Comparison of ENCODE assay signal across 8 mouse cellular contexts in the genomic region with DNA sequence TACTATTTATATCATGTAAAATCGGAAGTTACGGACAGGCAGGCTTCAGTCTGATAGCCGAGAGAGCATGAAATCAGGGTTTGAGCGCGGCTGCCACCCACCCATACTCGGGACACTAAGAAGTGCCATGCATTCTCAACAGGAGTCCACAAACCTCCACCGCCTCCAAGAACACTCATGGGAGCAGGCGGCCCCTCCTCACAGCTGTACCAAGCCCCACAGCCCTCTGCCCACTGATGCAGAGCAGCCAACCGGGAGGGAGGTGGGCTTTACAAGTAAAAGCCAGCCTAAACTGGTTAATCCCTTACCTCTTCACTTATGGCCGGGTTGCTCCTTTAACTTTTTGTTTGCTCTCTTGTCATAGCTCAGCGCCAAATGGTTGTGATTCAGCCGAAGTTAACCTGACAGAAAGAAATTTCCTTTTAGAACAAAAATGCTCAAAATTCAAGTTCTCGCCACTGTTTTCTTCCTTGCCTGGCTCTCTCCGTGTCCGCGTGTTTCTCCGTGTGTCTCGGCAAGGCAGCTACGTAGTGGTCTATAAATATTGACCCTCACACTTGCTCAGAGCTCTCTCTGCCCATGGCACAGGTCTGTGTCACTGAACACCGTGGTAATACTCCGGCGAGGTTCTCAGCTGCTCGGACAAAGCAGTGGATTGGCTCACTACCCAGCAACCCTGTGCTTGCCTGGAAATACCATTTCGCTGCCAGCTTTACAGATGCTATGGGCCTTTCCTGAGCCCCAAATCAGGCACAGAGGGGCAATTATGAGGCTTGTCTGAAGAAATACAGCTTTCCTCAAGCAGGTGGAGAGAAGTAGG.
A peak's percentile ranks its signal among the peaks of the same experiment; 100 is the strongest.
DNase-seq lines count a peak whose midpoint lies in the region; ATAC-seq lines count a peak whose summit lies in the region.

No protein-coding gene starts in this region.

- 77% methylated on average over 24 of the region's 24 CpGs for WGBS in stomach, embryonic 14.5 days
- 72% methylated on average over 24 of the region's 24 CpGs for WGBS in liver, embryonic 12.5 days (ENCODE audit: insufficient replicate concordance)

- H3K9me3 ChIP-seq in stomach, embryonic 14.5 days (ENCODE audit: control insufficient read depth, low read depth, low read length): no peaks in the 10 kb centered on the region
- H3K9me3 ChIP-seq in liver, embryonic 12.5 days (replicated peaks): no peaks in the 10 kb centered on the region

- no peak overlapping the region for H3K4me3 ChIP-seq in stomach, embryonic 14.5 days (ENCODE audit: low read depth, low read length)
- H3K4me3 ChIP-seq in liver, embryonic 12.5 days: no peak overlapping the region

- H3K4me2 ChIP-seq in stomach, embryonic 14.5 days (replicated peaks; ENCODE audit: low read depth, low read length): 0 out of 2 replicates have a peak overlapping the region, but pooled peaks have one; percentile 10
- no peak overlapping the region for H3K4me2 ChIP-seq in liver, embryonic 12.5 days

- no peaks in the 10 kb centered on the region for H3K36me3 ChIP-seq in stomach, embryonic 14.5 days (ENCODE audit: control insufficient read depth, insufficient read depth, low read length)
- no peaks in the 10 kb centered on the region for H3K36me3 ChIP-seq in liver, embryonic 12.5 days

- peak; percentile 52; the same call in 1 of the 2 replicates for ATAC-seq in cerebellum, adult (ENCODE audit: insufficient number of reproducible peaks, low FRiP score, low TSS enrichment)
- no peak for ATAC-seq in stomach, embryonic 14.5 days (ENCODE audit: insufficient number of reproducible peaks, insufficient read depth, low FRiP score, low read depth)
- ATAC-seq in liver, embryonic 12.5 days: no peak

- intact Hi-C loops in left cerebral cortex, postnatal 25 days (cut with DNase I): no loop called here

- H3K9ac ChIP-seq in stomach, embryonic 14.5 days (replicated peaks; ENCODE audit: low read depth, low read length): no peak overlapping the region
- no peak overlapping the region for H3K9ac ChIP-seq in liver, embryonic 12.5 days

- no peak overlapping the region for H3K27ac ChIP-seq in stomach, embryonic 14.5 days (ENCODE audit: low read length)
- H3K27ac ChIP-seq in liver, embryonic 12.5 days: no peak overlapping the region

- H3K4me1 ChIP-seq in stomach, embryonic 14.5 days (ENCODE audit: control insufficient read depth, insufficient read depth, low read length): peaks cover 6% of the 10 kb centered on the region; the same call in 1 of the 2 replicates
- no peaks in the 10 kb centered on the region for H3K4me1 ChIP-seq in liver, embryonic 12.5 days

- no peaks in the 10 kb centered on the region for H3K27me3 ChIP-seq in stomach, embryonic 14.5 days (ENCODE audit: control insufficient read depth, insufficient read depth, low read length)
- H3K27me3 ChIP-seq in liver, embryonic 12.5 days (replicated peaks): no peaks in the 10 kb centered on the region

- DNase-seq in cerebellum, adult 11 months: no peak
- peak; percentile 3 for DNase-seq in urinary bladder, postnatal 14 days (ENCODE audit: low spot score)
- no peak for DNase-seq in urinary bladder, postnatal 10 days (ENCODE audit: low spot score)
- peak; percentile 6 to 10 for DNase-seq in left cerebral cortex, postnatal 25 days (ENCODE audit: low spot score in 2 of 2)
- DNase-seq in thymus, postnatal 14 days: no peak

Comparison
In these comparisons a context has a peak if more than half of its experiments do, and no peak if none do; other contexts are left out.
1. DNase-seq: peak in urinary bladder, postnatal 14 days (single experiment) and left cerebral cortex, postnatal 25 days (2 of 2); none in cerebellum, adult 11 months (single experiment), urinary bladder, postnatal 10 days (single experiment) and thymus, postnatal 14 days (single experiment).